Mouse (Mus musculus): ENCODE data around the gene Crebrf. TPM values are rescaled to one million over a fixed set of nuclear protein-coding genes. Genes with fewer than 3 reads are reported as not detected.

Gene Crebrf
- total and polyA plus RNA-seq, 3 experiments = 1.6 to 66.3 (median 51.3) TPM

DNA sequence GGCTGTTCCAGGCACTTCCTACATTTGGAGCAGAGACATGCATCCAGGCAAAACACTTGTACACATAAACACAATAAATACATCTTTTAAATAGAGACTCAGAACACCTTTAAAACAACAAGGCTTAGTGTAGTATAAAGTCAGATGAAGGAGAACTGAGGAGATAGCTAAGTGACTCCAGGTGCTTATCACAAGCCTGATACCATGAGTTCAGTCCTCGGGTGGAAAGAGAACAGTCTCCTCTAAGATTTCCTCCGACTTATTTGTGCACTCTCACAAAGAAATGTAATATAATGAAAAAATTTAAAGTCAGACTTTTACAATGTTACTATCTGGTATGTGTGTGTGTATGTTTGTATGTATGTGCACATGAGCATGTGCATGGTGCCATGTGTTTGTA lies 6.4 kb downstream of the Crebrf start:
- Histone ChIP-seq H3K4me3 (ENCODE audit: low read depth, low read length) (no peak overlapping the region), H3K4me1 (ENCODE audit: insufficient read depth, low read depth, low read length) (peaks cover 79% of the 10 kb centered on the region), H3K36me3 (replicated peaks) (peaks cover 8% of the 10 kb centered on the region), H3K9me3 (replicated peaks) (no peaks in the 10 kb centered on the region), H3K27me3 (ENCODE audit: insufficient read depth, low read length) (no peaks in the 10 kb centered on the region)
- no peak for DNase-seq (ENCODE audit: low spot score)
- ATAC-seq (ENCODE audit: extremely low read depth, insufficient number of reproducible peaks, low FRiP score, poor library complexity, severe bottlenecking) = no peak
- TF ChIP-seq GATA2 (IDR thresholded peaks at IDR 0.05; ENCODE audit: borderline replicate concordance, low read depth, low read length) (no peak), TAL1 (conservative IDR thresholded peaks at IDR 0.05; ENCODE audit: low read depth, low read length) (0 out of 2 replicates have a peak, but pooled peaks have one; percentile 33), CTCF (IDR thresholded peaks at IDR 0.05; ENCODE audit: low read depth, low read length) (no peak), POLR2AphosphoS5 (IDR thresholded peaks at IDR 0.05; ENCODE audit: insufficient replicate concordance, low read depth, low read length) (no peak), GATA1 (IDR thresholded peaks at IDR 0.05; ENCODE audit: borderline replicate concordance, low read length) (no peak)

DNA sequence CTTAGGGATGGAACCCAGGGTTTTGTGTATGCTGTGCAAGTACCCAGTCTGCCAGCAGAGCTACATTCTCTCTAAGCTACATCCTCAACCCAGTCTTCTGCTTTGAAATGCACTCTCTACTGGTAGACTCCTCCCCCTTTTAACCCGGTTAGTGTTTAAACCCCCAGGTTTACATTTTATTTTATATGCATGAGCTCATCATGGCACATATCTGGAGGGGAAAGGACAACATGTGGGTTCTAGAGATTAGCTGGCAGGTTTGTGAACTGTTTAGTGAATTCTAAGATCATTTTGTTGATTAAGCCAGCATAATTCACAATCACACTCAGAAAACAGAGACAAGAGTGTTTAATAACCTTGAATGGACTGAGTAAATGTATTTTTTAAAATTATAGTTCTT lies 9.3 kb downstream of the Crebrf start:
- DNase-seq (ENCODE audit: low spot score) (peak; percentile 37), ATAC-seq (ENCODE audit: extremely low read depth, insufficient number of reproducible peaks, low FRiP score, poor library complexity, severe bottlenecking) (peak; percentile 77)
- H3K27me3 ChIP-seq (ENCODE audit: insufficient read depth, low read length) = no peaks in the 10 kb centered on the region
- H3K9me3 ChIP-seq (replicated peaks) = no peaks in the 10 kb centered on the region
- peaks cover 13% of the 10 kb centered on the region for H3K36me3 ChIP-seq (replicated peaks)
- peaks cover 88% of the 10 kb centered on the region for H3K4me1 ChIP-seq (ENCODE audit: insufficient read depth, low read depth, low read length)
- no peak for TF ChIP-seq POLR2AphosphoS5 (IDR thresholded peaks at IDR 0.05; ENCODE audit: insufficient replicate concordance, low read depth, low read length)
- peak; percentile 70 for TF ChIP-seq TAL1 (conservative IDR thresholded peaks at IDR 0.05; ENCODE audit: low read depth, low read length)
- no peak overlapping the region; the same call in 1 of the 2 replicates for H3K4me3 ChIP-seq (ENCODE audit: low read depth, low read length)

DNA sequence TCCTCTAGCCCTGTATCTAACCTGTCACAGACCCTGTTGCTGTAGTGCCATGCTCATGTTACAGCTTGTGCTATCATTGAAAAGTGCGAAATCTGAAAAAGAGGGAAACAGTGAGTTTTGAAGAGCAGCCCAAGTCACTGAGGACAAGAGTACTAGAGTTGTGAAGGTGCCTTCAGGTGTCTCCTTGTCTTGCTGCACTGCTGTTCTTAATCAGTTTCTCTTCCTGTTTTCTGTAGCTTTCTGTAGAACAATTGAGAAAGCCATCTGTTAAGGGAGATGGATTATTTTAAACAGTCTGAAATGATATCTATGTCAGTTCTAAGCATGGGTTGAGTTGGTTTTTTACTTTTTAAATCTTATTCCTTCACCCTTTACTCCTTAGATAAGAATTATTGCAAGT lies 11.2 kb downstream of the Crebrf start:
- no peak for TF ChIP-seq GATA1 (IDR thresholded peaks at IDR 0.05; ENCODE audit: borderline replicate concordance, low read length)
- TF ChIP-seq CTCF (IDR thresholded peaks at IDR 0.05; ENCODE audit: low read depth, low read length) = no peak
- TF ChIP-seq TAL1 (conservative IDR thresholded peaks at IDR 0.05; ENCODE audit: low read depth, low read length) = no peak
- TF ChIP-seq GATA2 (IDR thresholded peaks at IDR 0.05; ENCODE audit: borderline replicate concordance, low read depth, low read length) = no peak
- no peak for TF ChIP-seq POLR2AphosphoS5 (IDR thresholded peaks at IDR 0.05; ENCODE audit: insufficient replicate concordance, low read depth, low read length)
- no peak overlapping the region for H3K4me3 ChIP-seq (ENCODE audit: low read depth, low read length)
- H3K27me3 ChIP-seq (ENCODE audit: insufficient read depth, low read length) = no peaks in the 10 kb centered on the region
- no peaks in the 10 kb centered on the region for H3K9me3 ChIP-seq (replicated peaks)
- peaks cover 6% of the 10 kb centered on the region for H3K36me3 ChIP-seq (replicated peaks)
- DNase-seq (ENCODE audit: low spot score) = no peak
- ATAC-seq (ENCODE audit: extremely low read depth, insufficient number of reproducible peaks, low FRiP score, poor library complexity, severe bottlenecking) = no peak
- peaks cover 80% of the 10 kb centered on the region for H3K4me1 ChIP-seq (ENCODE audit: insufficient read depth, low read depth, low read length)

DNA sequence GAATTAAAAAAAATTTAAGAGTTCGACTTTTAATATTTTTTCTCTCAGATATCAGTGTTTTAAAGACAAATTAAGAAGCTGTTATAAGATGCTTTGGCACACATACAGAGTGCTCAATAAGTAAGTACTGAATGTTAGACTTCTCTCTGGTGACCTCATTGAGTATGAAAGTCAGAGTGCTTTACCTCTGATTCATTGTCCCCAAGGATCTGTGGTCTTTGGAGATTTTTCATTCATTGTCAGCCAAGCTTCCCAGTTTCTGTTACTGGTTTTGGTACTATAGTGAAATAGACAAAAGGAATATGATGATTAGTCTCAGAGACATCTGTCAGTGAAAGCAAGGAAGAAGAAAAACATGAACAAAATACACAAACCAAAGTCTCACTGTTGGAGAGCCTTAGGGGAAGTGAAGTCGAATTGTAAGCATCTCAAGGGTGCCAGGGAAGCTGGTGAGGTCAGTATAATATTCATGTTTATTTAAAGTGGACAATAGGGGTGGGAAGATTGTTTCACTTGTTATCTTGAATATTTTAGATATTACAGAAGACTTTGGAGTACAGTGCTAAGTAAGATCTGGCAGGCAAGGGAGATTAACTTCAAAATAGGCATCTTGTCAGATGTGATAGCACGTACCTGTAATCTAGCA lies 11.8 kb downstream of the Crebrf start:
- H3K4me1 ChIP-seq (ENCODE audit: insufficient read depth, low read depth, low read length) = peaks cover 80% of the 10 kb centered on the region
- TF ChIP-seq CTCF (IDR thresholded peaks at IDR 0.05; ENCODE audit: low read depth, low read length) (no peak), TAL1 (conservative IDR thresholded peaks at IDR 0.05; ENCODE audit: low read depth, low read length) (no peak), POLR2AphosphoS5 (IDR thresholded peaks at IDR 0.05; ENCODE audit: insufficient replicate concordance, low read depth, low read length) (no peak), GATA2 (IDR thresholded peaks at IDR 0.05; ENCODE audit: borderline replicate concordance, low read depth, low read length) (no peak), GATA1 (IDR thresholded peaks at IDR 0.05; ENCODE audit: borderline replicate concordance, low read length) (no peak)
- no peak overlapping the region for H3K4me3 ChIP-seq (ENCODE audit: low read depth, low read length)
- H3K27me3 ChIP-seq (ENCODE audit: insufficient read depth, low read length) = no peaks in the 10 kb centered on the region
- H3K9me3 ChIP-seq (replicated peaks) = no peaks in the 10 kb centered on the region
- H3K36me3 ChIP-seq (replicated peaks) = peaks cover 6% of the 10 kb centered on the region
- ATAC-seq (ENCODE audit: extremely low read depth, insufficient number of reproducible peaks, low FRiP score, poor library complexity, severe bottlenecking) (no peak), DNase-seq (ENCODE audit: low spot score) (no peak)

DNA sequence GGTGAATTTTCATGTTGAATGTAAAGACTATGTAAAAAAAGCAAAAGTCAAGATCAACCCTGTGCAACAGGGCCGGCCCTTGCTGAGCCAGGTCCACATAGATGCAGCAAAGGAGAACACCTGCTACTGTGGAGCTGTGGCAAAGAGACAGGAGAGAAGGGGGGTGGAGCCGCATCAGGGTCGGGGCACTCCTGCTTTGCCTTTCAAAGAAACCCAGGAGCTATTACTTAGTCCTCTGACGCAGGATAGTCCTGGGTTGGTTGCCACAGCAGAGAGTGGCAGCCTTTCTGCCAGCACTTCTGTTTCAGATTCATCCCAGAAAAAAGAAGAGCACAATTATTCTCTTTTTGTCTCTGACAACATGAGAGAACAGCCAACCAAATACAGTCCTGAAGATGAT lies 27.1 kb downstream of the Crebrf start:
- no peaks in the 10 kb centered on the region for H3K9me3 ChIP-seq (replicated peaks)
- peaks cover 8% of the 10 kb centered on the region; the same call in 1 of the 2 replicates for H3K4me1 ChIP-seq (ENCODE audit: insufficient read depth, low read depth, low read length)
- peaks cover 33% of the 10 kb centered on the region for H3K36me3 ChIP-seq (replicated peaks)
- DNase-seq (ENCODE audit: low spot score) (no peak), ATAC-seq (ENCODE audit: extremely low read depth, insufficient number of reproducible peaks, low FRiP score, poor library complexity, severe bottlenecking) (no peak)
- H3K4me3 ChIP-seq (ENCODE audit: low read depth, low read length) = no peak overlapping the region
- no peaks in the 10 kb centered on the region for H3K27me3 ChIP-seq (ENCODE audit: insufficient read depth, low read length)
- TF ChIP-seq POLR2AphosphoS5 (IDR thresholded peaks at IDR 0.05; ENCODE audit: insufficient replicate concordance, low read depth, low read length) = no peak
- no peak for TF ChIP-seq TAL1 (conservative IDR thresholded peaks at IDR 0.05; ENCODE audit: low read depth, low read length)
- TF ChIP-seq GATA2 (IDR thresholded peaks at IDR 0.05; ENCODE audit: borderline replicate concordance, low read depth, low read length) = no peak
- no peak for TF ChIP-seq GATA1 (IDR thresholded peaks at IDR 0.05; ENCODE audit: borderline replicate concordance, low read length)
- TF ChIP-seq CTCF (IDR thresholded peaks at IDR 0.05; ENCODE audit: low read depth, low read length) = no peak

DNA sequence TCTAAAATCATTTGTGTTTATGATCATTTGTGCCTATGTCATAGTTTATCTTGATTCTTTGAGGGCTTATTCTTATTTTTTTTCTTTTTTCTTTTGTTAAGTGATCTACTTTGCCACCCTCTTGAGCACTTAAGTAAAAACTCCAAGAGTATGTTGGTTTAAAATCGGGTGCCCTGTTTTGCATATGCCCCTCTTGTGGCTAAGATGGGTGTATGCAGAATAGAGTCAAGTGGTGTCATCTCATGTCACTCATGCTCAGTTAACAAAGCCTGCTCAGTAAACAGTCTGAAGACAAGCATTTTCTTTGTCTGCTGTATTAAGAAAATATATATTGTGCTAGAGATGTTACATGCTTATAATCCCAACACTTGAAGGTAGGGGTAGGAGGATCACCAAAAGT lies 27.8 kb downstream of the Crebrf start:
- H3K27me3 ChIP-seq (ENCODE audit: insufficient read depth, low read length) = no peaks in the 10 kb centered on the region
- no peak for DNase-seq (ENCODE audit: low spot score)
- no peak for ATAC-seq (ENCODE audit: extremely low read depth, insufficient number of reproducible peaks, low FRiP score, poor library complexity, severe bottlenecking)
- H3K9me3 ChIP-seq (replicated peaks) = no peaks in the 10 kb centered on the region
- no peak for TF ChIP-seq CTCF (IDR thresholded peaks at IDR 0.05; ENCODE audit: low read depth, low read length)
- no peak for TF ChIP-seq GATA2 (IDR thresholded peaks at IDR 0.05; ENCODE audit: borderline replicate concordance, low read depth, low read length)
- no peak for TF ChIP-seq TAL1 (conservative IDR thresholded peaks at IDR 0.05; ENCODE audit: low read depth, low read length)
- TF ChIP-seq POLR2AphosphoS5 (IDR thresholded peaks at IDR 0.05; ENCODE audit: insufficient replicate concordance, low read depth, low read length) = no peak
- no peak for TF ChIP-seq GATA1 (IDR thresholded peaks at IDR 0.05; ENCODE audit: borderline replicate concordance, low read length)
- peaks cover 33% of the 10 kb centered on the region for H3K36me3 ChIP-seq (replicated peaks)
- no peak overlapping the region for H3K4me3 ChIP-seq (ENCODE audit: low read depth, low read length)
- H3K4me1 ChIP-seq (ENCODE audit: insufficient read depth, low read depth, low read length) = peaks cover 7% of the 10 kb centered on the region; the same call in 1 of the 2 replicates

Measured in G1E (cell line).